Mouse (Mus musculus) bone marrow, adult 2 months (tissue): Measurements from ENCODE around the gene Dnajb5. TPM values are rescaled to one million over a fixed set of nuclear protein-coding genes. Genes with fewer than 3 reads are reported as not detected.

Experiments
- H3K27ac ChIP-seq: fragments of 200-500 bp; 2 replicates; pipeline ENCODE4 v1.5.1; 2012; ENCODE audit warnings: low read depth, mild to moderate bottlenecking, control low read depth, inconsistent platforms, low read length; ENCODE audit not compliant: control insufficient read depth, poor library complexity, insufficient read depth
- H3K4me1 ChIP-seq: fragments of 200-500 bp; 2 replicates; pipeline ENCODE4 v1.6.1; 2011; ENCODE audit warnings: low read length; ENCODE audit not compliant: control insufficient read depth, insufficient read depth
- H3K4me3 ChIP-seq: fragments of 200-500 bp; replicated peaks from 2 replicates; pipeline ENCODE3; 2011; ENCODE audit warnings: mild to moderate bottlenecking, low read depth, low read length, control low read depth; ENCODE audit not compliant: control insufficient read depth
- CTCF ChIP-seq: fragments of 200-500 bp; IDR thresholded peaks from 2 replicates; pipeline ENCODE4 v1.5.1; 2011; ENCODE audit warnings: low read length, control low read depth; ENCODE audit not compliant: control insufficient read depth, insufficient read depth
- POLR2A ChIP-seq: fragments of 200-500 bp; IDR thresholded peaks from 2 replicates; pipeline ENCODE4 v1.6.1; 2011; ENCODE audit warnings: low read depth, mild to moderate bottlenecking, control low read depth, low read length, borderline replicate concordance; ENCODE audit not compliant: control insufficient read depth
- WGBS: fragments of 180-500 bp; shearing (Covaris S2); methylation state at CpG from one replicate; pipeline ENCODE4 v1.1.7; 2018; 5-methylcytosine and 5-hydroxymethylcytosine counted together
- polyA plus RNA-seq: library from polyadenylated mRNA; stranded (reverse); fragments of >200 nt; gene quantifications from 2 replicates; pipeline ENCODE4 v1.2.4, GENCODE M21; 2011; ENCODE audit warnings: low replicate concordance; ENCODE audit not compliant: missing spikeins, insufficient read depth, insufficient read length

Gene Dnajb5
- polyA plus RNA-seq, 1 experiment, result 2.8 TPM

DNA sequence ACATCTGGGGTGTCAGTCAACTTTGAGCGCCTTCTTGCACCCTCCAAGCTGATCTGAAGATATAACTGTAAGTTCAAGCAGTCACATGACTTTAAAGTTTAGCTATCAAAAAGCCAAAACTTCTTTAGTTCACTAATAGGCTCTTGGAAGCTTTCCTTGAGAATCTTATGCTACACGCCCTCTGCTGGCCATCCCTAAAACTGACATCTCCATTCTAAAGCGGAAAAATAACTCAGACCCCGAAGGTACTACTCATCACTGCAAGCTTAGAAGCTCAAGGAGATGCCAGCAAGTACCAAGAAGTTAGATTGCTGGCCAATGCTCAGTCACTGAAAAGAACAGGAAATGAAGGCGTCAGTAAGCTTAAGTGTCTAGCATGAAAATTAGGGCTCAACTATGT lies 3.7 kb upstream of the Dnajb5 start:
- H3K27ac ChIP-seq, result no peak overlapping the region
- no peak overlapping the region for H3K4me3 ChIP-seq
- TF ChIP-seq POLR2A, result no peak
- no peaks in the 10 kb centered on the region; the same call in 1 of the 2 replicates for H3K4me1 ChIP-seq
- WGBS, result 1% methylated on average over 5 of the region's 5 CpGs

DNA sequence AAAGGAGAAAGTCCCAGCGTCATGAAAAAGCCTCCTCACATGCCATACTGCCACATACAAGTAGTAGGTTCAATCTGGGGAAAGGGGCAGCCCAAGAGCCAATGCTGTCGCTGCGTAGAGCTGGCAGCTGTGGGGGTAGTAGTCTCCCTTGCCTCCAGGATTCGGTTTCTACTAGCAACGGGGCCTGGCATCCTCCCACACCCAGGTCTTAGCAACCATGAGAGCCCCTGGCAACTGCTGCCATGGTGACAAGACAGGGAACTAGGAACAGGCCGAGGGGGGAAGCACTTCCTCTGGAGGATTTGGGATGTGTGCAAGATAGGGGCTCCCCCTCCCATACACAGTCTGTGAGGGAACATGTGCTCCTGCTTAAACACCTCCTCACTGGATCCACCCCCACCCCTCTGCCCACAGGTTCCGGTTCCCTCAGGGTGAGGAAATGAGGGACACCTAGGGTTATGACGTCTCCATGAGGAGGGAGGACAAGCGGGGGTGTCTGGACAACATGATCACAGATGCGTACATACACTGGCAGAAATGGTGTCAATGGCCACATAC lies 2.8 kb upstream of the Dnajb5 start:
- Histone ChIP-seq H3K4me1 (no peaks in the 10 kb centered on the region; the same call in 1 of the 2 replicates), H3K27ac (no peak overlapping the region), H3K4me3 (no peak overlapping the region)
- WGBS, result 38% methylated on average over 10 of the region's 10 CpGs
- TF ChIP-seq CTCF (no peak), POLR2A (no peak)

DNA sequence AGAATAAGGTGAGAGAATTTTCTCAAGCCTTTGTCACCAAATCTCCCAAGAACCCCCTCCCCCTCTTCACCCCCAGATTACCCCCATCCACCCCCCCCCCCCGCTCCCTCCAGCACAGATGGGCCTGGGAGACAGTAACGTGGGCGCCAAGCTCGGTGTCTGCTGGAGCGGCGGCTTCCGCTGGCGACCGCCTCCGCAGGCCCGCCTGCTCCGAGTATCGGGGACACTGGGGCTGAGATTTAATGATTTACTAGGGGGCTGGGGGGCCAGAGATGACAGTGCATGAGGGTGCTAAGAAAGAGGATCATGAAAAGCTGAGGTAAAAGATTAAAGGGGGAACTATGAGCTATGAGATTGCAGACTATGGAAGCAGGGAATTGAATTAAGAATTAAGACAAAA lies 1.1 kb upstream of the Dnajb5 start:
- H3K27ac ChIP-seq, result no peak overlapping the region
- TF ChIP-seq POLR2A (no peak), CTCF (no peak)
- WGBS, result 42% methylated on average over 13 of the region's 13 CpGs
- H3K4me3 ChIP-seq, result no peak overlapping the region
- H3K4me1 ChIP-seq, result no peaks in the 10 kb centered on the region; the same call in 1 of the 2 replicates

DNA sequence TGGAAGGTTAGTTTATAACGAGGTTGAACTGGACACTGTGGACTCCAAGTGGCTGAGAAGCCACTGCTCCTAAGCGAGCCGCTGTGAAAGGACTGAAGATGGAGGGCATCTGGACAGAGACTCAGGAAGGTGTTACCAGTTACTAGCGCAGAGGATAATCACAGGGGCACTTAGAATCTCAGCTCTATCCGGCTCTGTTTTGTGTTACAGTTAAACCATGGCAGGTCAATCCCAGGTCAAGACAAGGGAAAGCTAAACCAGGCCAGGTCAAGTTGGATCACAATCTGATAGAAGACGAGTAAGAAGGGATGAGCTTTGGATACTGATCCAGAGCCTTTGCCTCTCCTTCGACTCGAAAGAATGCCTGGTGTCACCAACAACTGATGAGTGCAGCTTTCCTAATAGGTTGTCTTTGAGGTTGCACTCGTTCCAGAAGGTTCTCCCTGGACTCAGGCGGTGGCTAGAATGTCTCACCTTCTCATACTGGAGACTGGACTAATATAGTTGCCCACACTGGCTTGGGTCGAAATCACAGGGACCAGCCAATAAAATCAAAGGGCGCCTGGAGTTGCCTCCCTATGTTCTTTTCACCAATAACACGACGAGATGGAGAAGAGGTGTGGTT lies 451 bp upstream of the Dnajb5 start:
- H3K27ac ChIP-seq, result no peak overlapping the region
- 11% methylated on average over 14 of the region's 14 CpGs for WGBS
- no peaks in the 10 kb centered on the region; the same call in 1 of the 2 replicates for H3K4me1 ChIP-seq
- no peak for TF ChIP-seq POLR2A
- TF ChIP-seq CTCF, result no peak
- peak overlapping the region; percentile 45 for H3K4me3 ChIP-seq

DNA sequence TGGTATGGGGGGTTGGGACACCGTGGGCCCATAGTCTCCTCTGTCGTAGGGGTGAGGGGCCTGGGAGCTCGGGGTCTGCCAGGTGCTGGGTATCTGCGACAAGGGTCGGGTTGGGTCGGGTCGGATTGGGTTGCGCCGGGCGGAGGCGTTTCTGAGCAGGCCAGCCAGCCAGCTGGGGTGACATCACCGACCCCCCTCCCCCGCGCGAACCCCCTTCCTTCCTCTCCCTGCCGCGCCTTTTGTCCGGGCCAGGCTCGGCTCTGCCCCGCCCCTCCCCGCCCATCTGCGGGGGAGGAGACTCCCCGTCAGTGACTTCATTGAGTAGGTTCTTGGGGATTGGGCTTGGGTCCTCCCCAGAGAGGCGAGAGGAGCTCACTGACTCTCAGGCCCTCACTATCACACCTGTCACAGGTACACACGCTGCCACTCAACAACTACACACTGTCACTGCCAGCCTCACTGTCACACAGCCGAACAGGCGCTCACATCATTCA lies 498 bp downstream of the Dnajb5 start:
- Histone ChIP-seq H3K4me1 (no peaks in the 10 kb centered on the region; the same call in 1 of the 2 replicates), H3K27ac (peak overlapping the region; percentile 69), H3K4me3 (peak overlapping the region; percentile 62)
- TF ChIP-seq POLR2A (no peak; the same call in 1 of the 2 replicates), CTCF (no peak)
- 5% methylated on average over 24 of the region's 27 CpGs for WGBS

DNA sequence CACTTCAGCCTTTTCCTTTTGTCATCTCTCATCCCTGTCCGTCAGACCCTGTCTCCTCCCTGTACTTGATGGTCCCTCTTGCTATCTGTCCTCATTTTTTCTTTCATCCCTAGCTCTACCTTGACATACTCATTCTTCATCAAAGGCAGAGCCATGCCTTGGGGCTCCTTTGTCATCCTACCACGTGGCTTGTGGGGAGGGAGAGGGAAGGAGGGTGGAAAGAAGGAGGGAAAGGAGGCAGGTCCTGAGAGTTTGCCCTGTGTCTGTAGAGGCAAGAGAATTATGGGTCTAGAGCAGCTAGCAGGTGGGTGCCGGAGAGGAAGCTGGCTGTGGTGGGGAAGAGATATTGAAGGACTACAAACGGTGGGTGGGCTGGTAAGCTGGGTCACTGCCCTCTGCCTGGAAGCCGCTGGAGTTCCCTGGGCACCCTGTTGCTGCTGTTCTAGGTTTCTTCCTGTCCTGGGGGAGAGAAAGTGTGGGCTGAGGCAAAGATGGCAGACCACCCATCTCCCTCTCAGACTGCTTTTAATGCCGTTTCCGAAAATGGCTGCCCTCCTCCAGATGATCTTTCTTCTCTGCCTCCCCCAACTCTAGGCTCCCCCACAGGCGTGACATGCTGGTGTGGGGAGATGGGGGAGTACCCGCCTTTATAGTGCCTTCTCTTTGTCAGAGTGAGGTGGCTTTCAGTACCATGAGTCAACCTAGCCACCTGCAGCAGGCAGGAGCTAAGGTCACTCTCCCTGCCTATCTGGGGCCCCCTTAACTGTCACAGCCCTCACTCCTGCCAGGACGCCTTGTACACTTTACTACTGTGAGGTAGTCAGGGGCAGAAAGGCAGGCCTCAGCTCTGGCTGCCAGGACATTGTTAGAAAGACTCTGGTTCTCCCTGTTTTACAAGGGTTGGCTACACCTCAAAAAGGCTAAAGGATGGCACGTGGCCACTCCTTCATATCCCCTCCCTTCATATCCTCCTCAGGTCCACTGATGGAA lies 1.9 kb downstream of the Dnajb5 start:
- Histone ChIP-seq H3K4me3 (no peak overlapping the region), H3K27ac (no peak overlapping the region)

DNA sequence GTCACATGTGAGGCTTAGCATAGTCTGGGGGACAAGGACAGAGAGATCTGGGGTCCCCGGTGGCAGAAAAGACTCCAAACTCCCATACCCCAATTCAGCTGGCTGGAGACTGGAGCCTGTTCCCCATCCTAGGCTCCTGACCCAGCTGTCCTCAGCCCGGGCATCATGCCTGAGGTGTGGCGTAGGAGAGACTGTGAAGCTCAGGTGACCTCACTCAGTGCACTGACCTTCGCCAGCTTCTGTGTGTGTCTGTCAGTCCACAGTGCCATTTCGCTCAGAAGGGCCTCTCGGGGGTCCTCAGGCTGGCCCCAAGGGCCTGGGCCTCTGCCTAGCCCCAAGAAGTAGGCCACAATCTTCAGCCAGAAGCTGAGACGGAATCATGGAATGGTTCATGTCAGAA lies 2.9 kb downstream of the Dnajb5 start:
- no peak for TF ChIP-seq CTCF
- TF ChIP-seq POLR2A, result no peak
- Histone ChIP-seq H3K27ac (no peak overlapping the region), H3K4me1 (no peaks in the 10 kb centered on the region; the same call in 1 of the 2 replicates), H3K4me3 (no peak overlapping the region)
- WGBS, result 85% methylated on average over 7 of the region's 7 CpGs

More for the DNA sequence above, 1.9 kb downstream of the Dnajb5 start:
- H3K4me1 ChIP-seq, result no peaks in the 10 kb centered on the region; the same call in 1 of the 2 replicates
- WGBS, result 47% methylated on average over 11 of the region's 11 CpGs
- TF ChIP-seq POLR2A (no peak), CTCF (no peak)

DNA sequence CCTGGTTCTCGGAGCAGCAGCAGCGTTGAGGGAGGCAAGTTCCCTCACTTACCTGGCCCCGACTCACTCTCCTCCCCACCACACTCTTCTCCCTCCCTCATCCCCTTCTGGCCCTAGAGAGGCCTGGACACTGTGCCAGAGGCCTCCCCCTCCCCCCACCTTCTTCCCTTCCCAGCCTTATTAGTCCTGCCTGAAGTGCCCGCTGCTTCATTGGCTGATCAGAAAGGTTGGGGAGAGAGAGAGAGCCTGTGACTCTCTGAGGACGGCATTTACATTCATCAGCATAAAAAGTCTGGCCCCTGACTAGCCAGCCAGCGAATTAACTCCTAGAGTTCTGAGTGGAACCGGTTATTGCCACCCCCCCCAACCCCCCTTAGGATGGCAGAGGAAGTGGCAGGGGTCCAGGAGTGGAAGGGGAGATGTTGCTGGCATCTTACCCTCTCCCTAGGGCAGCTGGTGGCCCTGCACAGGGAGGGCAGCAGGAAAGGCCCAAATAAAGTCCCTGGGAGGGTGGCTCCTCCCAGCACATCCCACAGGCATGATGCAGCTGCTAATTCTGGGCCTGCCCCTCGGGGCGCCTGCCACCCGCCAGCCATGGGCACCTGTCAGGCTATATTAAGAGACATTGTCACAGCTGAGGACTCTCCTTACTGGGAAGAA lies 4.0 kb downstream of the Dnajb5 start:
- no peaks in the 10 kb centered on the region; the same call in 1 of the 2 replicates for H3K4me1 ChIP-seq
- no peak for TF ChIP-seq POLR2A
- TF ChIP-seq CTCF, result no peak
- WGBS, result 74% methylated on average over 10 of the region's 10 CpGs
- no peak overlapping the region for H3K27ac ChIP-seq
- H3K4me3 ChIP-seq, result no peak overlapping the region
